Mouse (Mus musculus) midbrain, embryonic 16.5 days (tissue): ENCODE measurements around the gene Etnk2. TPM values are rescaled to one million over a fixed set of nuclear protein-coding genes. Genes with fewer than 3 reads are reported as not detected.

Experiments used
- ATAC-seq: fragments of 200-750 bp; cut with Nextera tagmentation; 2 replicates; pipeline ENCODE4 v1.8.0; 2017; ENCODE audit warnings: moderate TSS enrichment
- H3K27ac ChIP-seq: fragments of 300-500 bp; sonication (generic); 2 replicates; pipeline ENCODE4 v1.5.1; 2014; ENCODE audit warnings: mild to moderate bottlenecking, low read length, mixed read lengths
- H3K27me3 ChIP-seq: fragments of 300-500 bp; sonication (generic); 2 replicates; pipeline ENCODE4 v1.6.1; 2014; ENCODE audit warnings: low read depth, low read length, mixed read lengths; ENCODE audit not compliant: control insufficient read depth, insufficient read depth
- H3K36me3 ChIP-seq: fragments of 300-500 bp; sonication (generic); 2 replicates; pipeline ENCODE4 v1.6.1; 2014; ENCODE audit warnings: mild to moderate bottlenecking, low read length, moderate library complexity, mixed read lengths; ENCODE audit not compliant: control insufficient read depth, insufficient read depth
- H3K4me1 ChIP-seq: fragments of 300-500 bp; sonication (generic); 2 replicates; pipeline ENCODE4 v1.6.1; 2014; ENCODE audit warnings: mild to moderate bottlenecking, low read length, mixed read lengths; ENCODE audit not compliant: control insufficient read depth, insufficient read depth
- H3K4me2 ChIP-seq: fragments of 300-500 bp; sonication (generic); 2 replicates; pipeline ENCODE4 v1.6.1; 2014; ENCODE audit warnings: mild to moderate bottlenecking, low read length, mixed read lengths
- H3K4me3 ChIP-seq: fragments of 300-500 bp; sonication (generic); 2 replicates; pipeline ENCODE4 v1.5.1; 2014; ENCODE audit warnings: low read depth, mild to moderate bottlenecking, low read length, moderate library complexity, mixed read lengths
- H3K9ac ChIP-seq: fragments of 300-500 bp; sonication (generic); 2 replicates; pipeline ENCODE4 v1.6.1; 2014; ENCODE audit warnings: low read depth, low read length, mixed read lengths
- H3K9me3 ChIP-seq: fragments of 300-500 bp; sonication (generic); replicated peaks from 2 replicates; pipeline ENCODE4 v1.6.1; 2014; ENCODE audit warnings: mild to moderate bottlenecking, low read length, mixed read lengths; ENCODE audit not compliant: control insufficient read depth, poor library complexity, severe bottlenecking
- WGBS: fragments of 180-500 bp; shearing (Covaris S2); extraction: QIAGEN DNeasy Blood & Tissue Kit; methylation state at CpG from one replicate; pipeline ENCODE4 v1.1.7; 2014; 5-methylcytosine and 5-hydroxymethylcytosine counted together
- polyA plus RNA-seq: library from polyadenylated mRNA; unstranded; fragments of >200 nt; fragmentation: Nextera tagmentation; extraction: Ambion mirVana; gene quantifications from 2 replicates; pipeline ENCODE4 v1.2.1, GENCODE M21; 2015

Gene Etnk2
- polyA plus RNA-seq, 1 experiment from 2014 or later = 26.5 TPM

DNA sequence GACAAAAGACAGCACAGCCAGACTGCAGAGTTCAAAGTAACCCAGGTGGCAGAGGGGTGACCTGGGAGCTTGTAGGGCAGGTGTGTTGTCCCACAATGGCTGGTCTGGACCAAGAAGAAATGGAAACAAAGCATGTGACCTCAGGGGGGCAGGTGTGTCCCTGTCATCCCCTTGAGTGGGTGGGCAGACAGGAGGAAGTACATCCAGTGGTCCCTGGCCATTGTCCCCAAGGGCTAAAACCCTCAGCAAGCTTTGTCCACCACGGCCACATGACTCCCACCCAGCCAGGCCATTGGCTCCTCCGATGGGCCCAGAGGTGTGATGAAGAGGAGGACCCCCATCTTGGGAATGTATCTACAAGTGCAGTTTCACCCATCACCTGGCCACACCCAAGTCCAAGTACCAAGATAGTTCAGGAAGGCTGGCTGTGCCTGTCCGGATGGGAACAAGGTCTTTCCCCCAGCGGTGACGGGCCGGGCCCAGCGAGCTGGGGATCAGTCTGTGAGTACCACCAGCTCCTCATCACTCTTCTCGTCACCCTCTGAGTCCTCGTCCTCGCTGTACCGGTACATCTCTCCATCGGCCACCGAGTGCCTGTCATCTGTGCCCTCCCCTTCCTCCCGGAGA lies 19.9 kb downstream of the Etnk2 start:
- Histone ChIP-seq H3K36me3 (no peaks in the 10 kb centered on the region), H3K27me3 (no peaks in the 10 kb centered on the region), H3K27ac (no peak overlapping the region), H3K9ac (peak overlapping the region; percentile 17; the same call in 1 of the 2 replicates), H3K9me3 (no peaks in the 10 kb centered on the region), H3K4me2 (no peak overlapping the region), H3K4me1 (peaks cover 7% of the 10 kb centered on the region), H3K4me3 (no peak overlapping the region)
- 95% methylated on average over 14 of the region's 14 CpGs for WGBS
- ATAC-seq = no peak

DNA sequence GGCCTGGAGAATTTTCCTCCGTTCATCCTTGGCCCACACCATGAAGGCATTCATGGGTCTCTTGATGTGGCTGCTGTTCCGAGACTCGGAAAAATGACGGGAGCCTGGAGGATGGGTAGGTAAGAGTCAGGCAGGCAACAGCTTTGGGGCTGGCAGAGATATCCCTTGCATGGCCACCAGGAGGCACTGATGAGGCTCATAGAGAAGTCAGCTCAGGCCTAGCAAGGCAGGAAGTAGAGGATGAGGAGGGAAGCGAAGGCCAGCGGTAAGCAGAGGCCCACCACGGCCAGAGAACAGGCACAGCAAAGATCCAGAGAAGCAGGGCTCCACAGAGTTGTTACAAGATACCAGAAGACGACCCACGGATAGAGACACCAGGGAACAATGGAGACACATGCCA lies 22.1 kb downstream of the Etnk2 start:
- H3K9ac ChIP-seq = peak overlapping the region; percentile 53
- 31% methylated on average over 9 of the region's 9 CpGs for WGBS
- peaks cover 7% of the 10 kb centered on the region for H3K4me1 ChIP-seq
- H3K9me3 ChIP-seq = no peaks in the 10 kb centered on the region
- H3K27ac ChIP-seq = no peak overlapping the region
- no peak overlapping the region for H3K4me3 ChIP-seq
- ATAC-seq = no peak
- peak overlapping the region; percentile 8 for H3K4me2 ChIP-seq
- no peaks in the 10 kb centered on the region for H3K27me3 ChIP-seq
- H3K36me3 ChIP-seq = no peaks in the 10 kb centered on the region

DNA sequence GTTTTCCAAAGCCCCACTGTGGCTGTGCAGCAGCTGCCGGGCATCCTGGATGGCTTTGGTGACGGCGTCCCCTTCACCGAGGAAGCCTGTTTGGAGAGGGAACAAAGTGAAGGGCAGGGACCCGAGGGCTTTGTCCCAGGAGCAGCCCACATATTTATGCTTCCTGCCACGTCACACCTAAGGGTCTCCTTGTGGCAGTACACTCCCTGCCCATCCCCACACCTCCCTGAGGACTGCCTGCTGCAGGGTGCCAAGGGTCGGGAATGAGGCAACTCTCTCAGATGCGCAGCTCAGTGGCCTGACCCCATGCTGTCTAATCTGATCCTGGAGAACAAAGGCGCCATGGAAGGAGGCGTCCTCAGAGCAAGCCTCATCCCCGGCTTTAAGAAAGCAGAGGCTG lies 22.8 kb downstream of the Etnk2 start:
- Histone ChIP-seq H3K4me1 (peaks cover 7% of the 10 kb centered on the region), H3K36me3 (no peaks in the 10 kb centered on the region), H3K9me3 (no peaks in the 10 kb centered on the region), H3K27ac (no peak overlapping the region), H3K4me3 (no peak overlapping the region), H3K27me3 (no peaks in the 10 kb centered on the region), H3K4me2 (no peak overlapping the region; the same call in 1 of the 2 replicates), H3K9ac (no peak overlapping the region)
- no peak for ATAC-seq
- WGBS = 17% methylated on average over 11 of the region's 11 CpGs

DNA sequence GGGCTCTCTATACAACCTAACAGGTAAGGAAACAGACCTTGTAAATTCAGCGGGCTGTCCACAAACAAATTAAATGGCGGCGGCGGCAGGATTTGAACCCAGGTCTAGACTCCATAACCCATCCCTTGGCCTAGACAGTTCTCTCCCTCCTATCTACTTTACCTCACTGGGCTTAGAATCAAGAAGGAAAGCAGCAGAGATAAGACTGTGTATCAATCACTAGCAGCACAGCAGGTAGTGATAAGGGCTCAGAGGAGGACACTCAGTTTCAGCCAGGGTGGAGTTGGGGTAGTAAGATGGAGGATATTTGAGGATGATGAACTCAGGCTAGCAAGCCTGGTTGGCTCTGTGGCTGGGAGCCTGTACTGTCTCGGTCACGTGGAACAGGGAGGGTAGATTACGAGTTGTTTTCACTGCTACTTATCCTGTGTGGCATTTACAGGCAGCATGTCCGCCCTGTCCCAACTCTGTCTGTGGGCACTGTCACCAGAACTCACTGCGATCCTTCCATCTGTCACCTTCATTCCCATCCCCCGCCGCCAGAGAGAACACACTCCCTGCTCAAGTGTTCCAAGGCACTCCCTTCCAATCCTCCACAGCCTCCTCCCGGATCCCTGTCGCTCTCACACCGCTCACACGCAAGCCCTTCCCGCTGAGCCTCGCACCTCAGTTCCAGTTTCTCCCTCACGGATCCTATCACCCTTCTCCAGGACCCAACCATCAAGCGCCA lies 24.3 kb downstream of the Etnk2 start:
- Histone ChIP-seq H3K36me3 (no peaks in the 10 kb centered on the region; the same call in 1 of the 2 replicates), H3K27ac (no peak overlapping the region), H3K27me3 (no peaks in the 10 kb centered on the region), H3K4me3 (no peak overlapping the region), H3K9ac (no peak overlapping the region), H3K4me2 (no peak overlapping the region), H3K4me1 (peaks cover 3% of the 10 kb centered on the region; the same call in 1 of the 2 replicates), H3K9me3 (no peaks in the 10 kb centered on the region)
- 67% methylated on average over 19 of the region's 19 CpGs for WGBS
- no peak for ATAC-seq

DNA sequence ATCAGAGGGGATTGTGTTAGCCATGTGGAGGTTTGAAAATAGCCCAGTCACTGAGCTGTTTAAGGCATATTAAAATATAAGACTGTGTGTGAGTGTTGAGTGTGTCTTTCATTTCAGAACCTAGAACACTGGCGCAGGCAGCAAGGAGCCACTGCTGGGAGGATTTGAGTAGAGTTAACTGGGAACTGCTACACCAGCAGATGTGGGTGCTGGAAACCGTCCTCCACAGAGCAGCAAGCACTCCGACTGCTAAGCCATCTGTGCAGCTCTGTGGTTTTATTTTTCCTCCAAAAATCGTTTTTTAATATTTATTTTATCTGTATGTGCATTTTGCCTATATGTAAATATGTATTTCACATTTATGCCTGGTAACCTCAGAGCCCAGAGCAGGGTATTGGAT lies 31.3 kb downstream of the Etnk2 start:
- Histone ChIP-seq H3K36me3 (no peaks in the 10 kb centered on the region; the same call in 1 of the 2 replicates), H3K27ac (no peak overlapping the region), H3K9me3 (no peaks in the 10 kb centered on the region), H3K27me3 (no peaks in the 10 kb centered on the region), H3K4me1 (peaks cover 15% of the 10 kb centered on the region), H3K4me3 (no peak overlapping the region), H3K4me2 (no peak overlapping the region), H3K9ac (no peak overlapping the region)
- 68% methylated on average over 4 of the region's 4 CpGs for whole genome bisulfite sequencing
- ATAC-seq = no peak

DNA sequence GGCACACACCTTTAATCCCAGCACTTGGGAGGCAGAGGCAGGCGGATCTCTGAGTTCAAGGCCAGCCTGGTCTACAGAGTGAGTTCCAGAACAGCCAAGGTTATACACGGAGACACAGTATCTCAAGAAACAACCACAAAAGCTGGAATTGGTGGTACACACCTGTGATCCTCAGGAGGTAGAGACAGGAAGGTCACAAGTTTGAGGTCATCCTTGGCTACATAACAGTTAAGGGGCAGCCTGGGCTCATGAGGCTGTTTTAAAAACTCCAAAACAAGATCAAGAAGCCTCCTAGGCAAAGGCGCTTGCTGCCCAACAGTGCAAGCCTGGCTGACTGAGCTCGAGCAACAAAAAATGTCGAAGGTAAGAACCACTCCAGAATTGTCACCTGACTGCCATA lies 33.3 kb downstream of the Etnk2 start:
- Histone ChIP-seq H3K27me3 (no peaks in the 10 kb centered on the region), H3K36me3 (no peaks in the 10 kb centered on the region; the same call in 1 of the 2 replicates), H3K4me2 (no peak overlapping the region), H3K9me3 (no peaks in the 10 kb centered on the region), H3K4me3 (no peak overlapping the region), H3K9ac (no peak overlapping the region), H3K27ac (no peak overlapping the region; the same call in 1 of the 2 replicates), H3K4me1 (peaks cover 15% of the 10 kb centered on the region)
- no peak for ATAC-seq
- 80% methylated on average over 5 of the region's 5 CpGs for WGBS

DNA sequence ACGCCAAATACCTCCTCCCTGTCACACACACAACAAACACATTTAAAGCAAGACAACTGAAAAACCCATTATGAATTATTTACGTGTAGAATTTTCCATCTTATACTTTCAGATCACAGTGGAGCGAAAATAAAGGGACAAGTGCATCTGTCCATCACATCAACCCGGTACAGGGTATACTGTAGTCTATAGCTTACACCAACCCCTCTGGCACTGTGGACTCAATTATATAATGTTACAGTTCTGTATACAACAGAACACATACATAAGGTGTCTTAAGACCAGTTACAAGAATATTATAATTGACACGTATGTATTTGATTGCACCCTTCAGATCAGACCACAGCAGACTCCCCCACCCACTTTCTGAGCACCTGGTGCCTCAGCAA lies 33.7 kb downstream of the Etnk2 start:
- Histone ChIP-seq H3K27ac (peak overlapping the region; percentile 75), H3K4me2 (peak overlapping the region; percentile 38), H3K27me3 (no peaks in the 10 kb centered on the region), H3K9ac (peak overlapping the region; percentile 62; the same call in 1 of the 2 replicates), H3K9me3 (no peaks in the 10 kb centered on the region), H3K4me3 (no peak overlapping the region), H3K36me3 (no peaks in the 10 kb centered on the region), H3K4me1 (peaks cover 15% of the 10 kb centered on the region)
- 41% methylated on average over 5 of the region's 5 CpGs for WGBS
- ATAC-seq = 0 out of 2 replicates have a peak, but pooled peaks have one; percentile 16

DNA sequence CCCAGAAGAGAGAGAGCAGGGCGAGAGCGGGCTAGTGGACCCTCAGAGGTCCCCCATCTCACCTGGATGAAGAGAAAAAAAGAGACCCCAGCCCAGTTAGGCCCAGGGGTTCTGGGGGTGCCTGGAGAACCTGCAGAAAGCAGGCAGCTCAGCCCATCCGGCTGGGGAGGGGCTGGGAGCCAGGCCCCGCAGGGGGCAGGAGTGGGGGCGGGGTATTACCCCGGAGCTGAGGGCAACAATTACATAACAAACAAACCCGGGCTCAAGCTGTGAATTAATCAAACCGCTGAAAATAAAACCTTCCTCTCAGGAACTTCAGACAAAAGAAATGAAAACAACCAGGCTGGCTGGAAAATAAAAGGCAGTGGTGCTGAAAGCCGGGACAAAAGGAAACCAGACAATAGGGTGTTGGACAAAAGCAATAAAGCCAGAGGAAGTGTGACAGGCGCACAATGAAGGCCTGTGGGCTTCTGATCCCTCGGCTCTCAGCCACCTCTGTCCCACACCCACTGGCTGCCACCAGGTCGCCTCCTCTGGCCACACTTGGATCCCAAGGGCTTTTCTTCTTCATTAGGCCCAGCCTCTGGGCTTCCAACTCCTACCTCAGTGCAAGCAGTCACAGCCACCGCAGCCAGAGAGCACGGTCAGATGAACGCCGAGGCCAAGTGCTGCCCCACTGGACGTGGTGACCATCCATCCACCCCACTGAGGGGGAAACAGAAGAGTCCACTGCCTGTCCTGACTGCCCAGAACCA lies 34.3 kb downstream of the Etnk2 start:
- Histone ChIP-seq H3K36me3 (no peaks in the 10 kb centered on the region), H3K9me3 (no peaks in the 10 kb centered on the region), H3K4me2 (peak overlapping the region; percentile 38), H3K27me3 (no peaks in the 10 kb centered on the region), H3K27ac (peak overlapping the region; percentile 75), H3K9ac (peak overlapping the region; percentile 62), H3K4me1 (peaks cover 15% of the 10 kb centered on the region), H3K4me3 (no peak overlapping the region)
- ATAC-seq = peak; percentile 49; the same call in 1 of the 2 replicates
- 3% methylated on average over 17 of the region's 17 CpGs for WGBS
